Mouse (Mus musculus) midbrain, postnatal 0 days (tissue): ENCODE data around the gene Ranbp9. TPM values are rescaled to one million over a fixed set of nuclear protein-coding genes. Genes with fewer than 3 reads are reported as not detected.
A peak's percentile ranks its signal among the peaks of the same experiment; 100 is the strongest.

Experiments
- ATAC-seq: fragments of 200-750 bp; cut with Nextera tagmentation; 2 replicates; pipeline ENCODE4 v1.8.0; 2017; ENCODE audit warnings: moderate number of reproducible peaks, mild to moderate bottlenecking, moderate TSS enrichment, moderate library complexity; ENCODE audit not compliant: low FRiP score
- DNase-seq: peaks from one replicate; pipeline ENCODE4 v3.0.0-alpha.2; 2015; ENCODE audit warnings: low spot score
- H3K27ac ChIP-seq: fragments of 300-500 bp; sonication (generic); 2 replicates; pipeline ENCODE4 v1.5.1; 2014; ENCODE audit warnings: low read depth, mild to moderate bottlenecking, low read length, mixed read lengths
- H3K27me3 ChIP-seq: fragments of 300-500 bp; sonication (generic); 2 replicates; pipeline ENCODE4 v1.6.1; 2014; ENCODE audit warnings: low read length, control low read depth, mixed read lengths; ENCODE audit not compliant: insufficient read depth
- H3K36me3 ChIP-seq: fragments of 300-500 bp; sonication (generic); 2 replicates; pipeline ENCODE4 v1.6.1; 2014; ENCODE audit warnings: low read length, control low read depth, mixed read lengths; ENCODE audit not compliant: insufficient read depth
- H3K4me1 ChIP-seq: fragments of 300-500 bp; sonication (generic); 2 replicates; pipeline ENCODE4 v1.6.1; 2014; ENCODE audit warnings: mild to moderate bottlenecking, control low read depth, antibody characterized with exemption, low read length, mixed read lengths; ENCODE audit not compliant: insufficient read depth
- H3K4me2 ChIP-seq: fragments of 300-500 bp; sonication (generic); 2 replicates; pipeline ENCODE4 v1.6.1; 2014; ENCODE audit warnings: low read depth, mild to moderate bottlenecking, low read length, mixed read lengths; ENCODE audit not compliant: poor library complexity, severe bottlenecking
- H3K4me3 ChIP-seq: fragments of 300-500 bp; sonication (generic); 2 replicates; pipeline ENCODE4 v1.5.1; 2014; ENCODE audit warnings: low read depth, mild to moderate bottlenecking, low read length, moderate library complexity
- H3K9ac ChIP-seq: fragments of 300-500 bp; sonication (generic); replicated peaks from 2 replicates; pipeline ENCODE4 v1.6.1; 2014; ENCODE audit warnings: mild to moderate bottlenecking, low read length, moderate library complexity, mixed read lengths; ENCODE audit not compliant: poor library complexity, severe bottlenecking
- H3K9me3 ChIP-seq: fragments of 300-500 bp; sonication (generic); 2 replicates; pipeline ENCODE4 v1.6.1; 2016; ENCODE audit warnings: low read length, control low read depth
- CTCF ChIP-seq: IDR thresholded peaks from 2 replicates; pipeline ENCODE4 v1.5.1; 2016; ENCODE audit warnings: antibody characterized with exemption, mild to moderate bottlenecking
- WGBS: fragments of 180-500 bp; shearing (Covaris S2); extraction: QIAGEN DNeasy Blood & Tissue Kit; methylation state at CpG from one replicate; pipeline ENCODE4 v1.1.7; 2014; 5-methylcytosine and 5-hydroxymethylcytosine counted together
- polyA plus RNA-seq: library from polyadenylated mRNA; unstranded; fragments of >200 nt; fragmentation: Nextera tagmentation; extraction: Ambion mirVana; gene quantifications from 2 replicates; pipeline ENCODE4 v1.2.1, GENCODE M21; 2015
- total RNA-seq: library from RNA; depleted of rRNA; stranded (reverse); fragments of >200 nt; gene quantifications from 2 replicates; pipeline ENCODE4 v1.2.3, GENCODE M21; 2014

Ranbp9 gene
- total and polyA plus RNA-seq, 2 experiments from 2014 or later = 11.7 to 43.7 TPM

- Histone ChIP-seq H3K9me3 (no peaks in the 10 kb centered on the region), H3K27ac (no peak overlapping the region), H3K36me3 (no peaks in the 10 kb centered on the region), H3K4me1 (no peaks in the 10 kb centered on the region), H3K9ac (no peak overlapping the region), H3K4me3 (no peak overlapping the region), H3K27me3 (no peaks in the 10 kb centered on the region), H3K4me2 (no peak overlapping the region)
- DNase-seq (no peak), ATAC-seq (no peak)
- 95% methylated on average over 4 of the region's 4 CpGs for WGBS
- TF ChIP-seq CTCF = no peak
Observed at GRCm38 (mm10) chr13:43443706-43444105, 37.4 kb downstream of the Ranbp9 start.

- no peak overlapping the region for H3K9ac ChIP-seq
- ATAC-seq (no peak), DNase-seq (peak; percentile 31)
- no peaks in the 10 kb centered on the region for H3K4me1 ChIP-seq
- no peaks in the 10 kb centered on the region for H3K27me3 ChIP-seq
- no peak overlapping the region for H3K4me2 ChIP-seq
- H3K27ac ChIP-seq = no peak overlapping the region
- no peaks in the 10 kb centered on the region for H3K9me3 ChIP-seq
- no peak for TF ChIP-seq CTCF
- no peaks in the 10 kb centered on the region for H3K36me3 ChIP-seq
- no peak overlapping the region for H3K4me3 ChIP-seq
- WGBS = 83% methylated on average over 1 of the region's 1 CpGs
Observed at GRCm38 (mm10) chr13:43442551-43442950, 38.5 kb downstream of the Ranbp9 start.

GRCm38 (mm10) chr13:43440376-43440775 lies 40.7 kb downstream of the Ranbp9 start:
- Histone ChIP-seq H3K27me3 (no peaks in the 10 kb centered on the region), H3K36me3 (no peaks in the 10 kb centered on the region), H3K4me2 (no peak overlapping the region), H3K4me1 (no peaks in the 10 kb centered on the region), H3K9ac (no peak overlapping the region), H3K9me3 (no peaks in the 10 kb centered on the region), H3K27ac (no peak overlapping the region), H3K4me3 (no peak overlapping the region)
- ATAC-seq (no peak), DNase-seq (no peak)
- WGBS = 93% methylated on average over 1 of the region's 1 CpGs
- TF ChIP-seq CTCF = no peak

GRCm38 (mm10) chr13:43433395-43433794 lies 47.7 kb downstream of the Ranbp9 start:
- 79% methylated on average over 2 of the region's 2 CpGs for WGBS
- Histone ChIP-seq H3K4me2 (no peak overlapping the region), H3K9ac (no peak overlapping the region), H3K9me3 (no peaks in the 10 kb centered on the region), H3K4me3 (no peak overlapping the region), H3K4me1 (no peaks in the 10 kb centered on the region), H3K27me3 (no peaks in the 10 kb centered on the region), H3K36me3 (0 out of 2 replicates have a peak, but pooled peaks cover under 1% of the 10 kb centered on the region), H3K27ac (no peak overlapping the region)
- DNase-seq = no peak
- no peak for ATAC-seq
- no peak for TF ChIP-seq CTCF

- no peaks in the 10 kb centered on the region for H3K9me3 ChIP-seq
- no peaks in the 10 kb centered on the region for H3K4me1 ChIP-seq
- DNase-seq = no peak
- H3K4me2 ChIP-seq = no peak overlapping the region
- no peak overlapping the region for H3K9ac ChIP-seq
- H3K36me3 ChIP-seq = peaks cover 6% of the 10 kb centered on the region
- no peak overlapping the region for H3K4me3 ChIP-seq
- 93% methylated on average over 4 of the region's 4 CpGs for WGBS
- no peak overlapping the region for H3K27ac ChIP-seq
- no peak for TF ChIP-seq CTCF
- H3K27me3 ChIP-seq = no peaks in the 10 kb centered on the region
- no peak for ATAC-seq
Observed at GRCm38 (mm10) chr13:43428436-43428835, 52.6 kb downstream of the Ranbp9 start.

- H3K4me3 ChIP-seq = no peak overlapping the region
- TF ChIP-seq CTCF = no peak
- H3K9me3 ChIP-seq = no peaks in the 10 kb centered on the region
- H3K4me2 ChIP-seq = no peak overlapping the region
- peaks cover 40% of the 10 kb centered on the region for H3K36me3 ChIP-seq
- H3K9ac ChIP-seq = no peak overlapping the region
- no peaks in the 10 kb centered on the region for H3K27me3 ChIP-seq
- 90% methylated on average over 1 of the region's 1 CpGs for WGBS
- ATAC-seq (no peak), DNase-seq (no peak)
- no peaks in the 10 kb centered on the region for H3K4me1 ChIP-seq
- no peak overlapping the region for H3K27ac ChIP-seq
Observed at GRCm38 (mm10) chr13:43415249-43415648, 65.8 kb downstream of the Ranbp9 start.
